Mouse (Mus musculus): Measurements from ENCODE around the gene Lman1l. TPM values are rescaled to one million over a fixed set of nuclear protein-coding genes. Genes with fewer than 3 reads are reported as not detected.

Lman1l gene
- polyA plus RNA-seq, 1 experiment from 2014 or later, result not detected

DNA sequence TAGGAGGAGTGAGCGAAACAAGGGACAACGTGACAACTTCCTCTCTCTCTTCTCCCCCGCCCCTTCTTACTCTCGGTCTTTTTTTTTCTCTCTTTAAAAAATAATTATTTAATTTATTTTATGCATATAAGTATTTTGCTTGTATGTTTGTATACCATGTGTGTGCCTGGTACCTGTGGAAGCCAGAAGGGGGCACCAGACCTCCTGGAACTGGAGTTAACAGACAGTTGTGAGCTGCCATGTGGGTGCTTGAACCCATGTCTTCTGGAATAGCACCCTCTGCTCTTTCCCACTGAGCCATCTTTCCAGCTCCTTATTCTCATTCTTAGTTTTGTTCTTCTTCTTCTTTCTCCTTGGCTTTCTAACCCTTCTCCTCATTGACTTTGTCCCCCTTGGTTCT, 38.4 kb upstream of the Lman1l start:
- Histone ChIP-seq H3K4me2 (replicated peaks; ENCODE audit: low read depth, low read length) (no peak overlapping the region), H3K4me3 (ENCODE audit: low read length) (no peak overlapping the region), H3K27me3 (ENCODE audit: insufficient read depth, low read length) (no peaks in the 10 kb centered on the region), H3K9me3 (ENCODE audit: low read length) (0 out of 2 replicates have a peak, but pooled peaks cover 4% of the 10 kb centered on the region), H3K9ac (replicated peaks; ENCODE audit: low read length) (no peak overlapping the region), H3K27ac (ENCODE audit: low read length) (no peak overlapping the region), H3K4me1 (ENCODE audit: insufficient read depth, low read length) (0 out of 2 replicates have a peak, but pooled peaks cover 3% of the 10 kb centered on the region), H3K36me3 (ENCODE audit: insufficient read depth, low read length) (no peaks in the 10 kb centered on the region)
- ATAC-seq (ENCODE audit: low FRiP score, low TSS enrichment), result no peak
- WGBS, result 87% methylated on average over 4 of the region's 4 CpGs

DNA sequence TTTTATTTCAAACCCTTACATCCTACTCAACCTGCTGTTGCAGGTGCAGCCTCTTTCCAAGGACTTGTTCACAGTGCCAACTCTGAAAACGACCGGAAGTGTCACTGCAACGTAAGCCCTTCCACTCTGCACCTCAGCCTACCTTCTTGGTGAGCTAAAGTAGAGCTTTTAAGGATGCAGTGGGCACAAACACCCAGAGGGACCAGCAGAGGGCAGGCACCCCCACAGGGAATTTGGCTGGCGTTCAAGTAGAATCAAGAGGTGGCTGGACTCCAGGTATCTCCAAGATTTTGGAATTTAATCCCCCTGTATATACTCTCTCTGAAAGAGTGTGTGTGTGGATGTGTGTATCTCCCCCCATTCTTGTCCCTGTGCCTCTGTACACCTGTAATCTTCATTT, 37.3 kb upstream of the Lman1l start:
- Histone ChIP-seq H3K36me3 (ENCODE audit: insufficient read depth, low read length) (no peaks in the 10 kb centered on the region), H3K9me3 (ENCODE audit: low read length) (no peaks in the 10 kb centered on the region), H3K27ac (ENCODE audit: low read length) (no peak overlapping the region), H3K9ac (replicated peaks; ENCODE audit: low read length) (no peak overlapping the region), H3K4me3 (ENCODE audit: low read length) (no peak overlapping the region), H3K27me3 (ENCODE audit: insufficient read depth, low read length) (no peaks in the 10 kb centered on the region), H3K4me1 (ENCODE audit: insufficient read depth, low read length) (0 out of 2 replicates have a peak, but pooled peaks cover 3% of the 10 kb centered on the region), H3K4me2 (replicated peaks; ENCODE audit: low read depth, low read length) (no peak overlapping the region)
- 57% methylated on average over 4 of the region's 4 CpGs for WGBS
- no peak for ATAC-seq (ENCODE audit: low FRiP score, low TSS enrichment)

DNA sequence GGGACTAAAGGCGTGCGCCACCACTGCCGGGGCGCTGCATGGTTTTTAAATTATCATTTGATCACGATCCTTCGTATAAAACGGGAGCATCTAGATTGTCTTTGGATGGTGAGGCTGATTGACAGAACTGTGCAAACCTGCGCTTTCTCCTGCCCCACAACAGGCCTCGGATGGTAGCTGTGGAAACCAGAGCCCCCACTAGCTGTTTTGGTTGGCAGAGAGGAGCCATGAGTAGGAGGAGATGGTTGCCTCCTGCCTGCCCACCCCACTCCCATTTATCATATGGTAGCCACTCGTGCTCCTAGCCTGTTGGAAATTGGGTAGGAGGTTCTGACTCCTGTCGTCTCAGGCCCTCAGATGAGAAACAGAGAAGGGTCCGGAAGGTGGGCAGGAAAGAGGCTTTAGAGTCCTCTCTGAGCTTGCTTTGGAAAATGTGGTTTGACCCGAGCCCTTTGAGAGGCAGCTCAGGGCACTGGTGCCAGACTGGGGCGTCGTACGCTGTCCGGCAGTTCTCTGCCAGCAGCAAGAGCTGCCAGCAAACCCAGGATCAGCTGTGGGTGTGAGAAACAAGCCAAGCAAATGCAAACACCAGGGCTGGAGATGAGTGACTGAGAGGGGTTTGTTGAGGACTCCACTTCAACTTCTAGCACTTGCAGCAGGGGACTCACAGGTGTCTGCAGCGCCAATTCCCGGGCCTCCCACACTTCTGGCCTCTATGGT, 36.2 kb upstream of the Lman1l start:
- no peak overlapping the region for H3K4me3 ChIP-seq (ENCODE audit: low read length)
- no peaks in the 10 kb centered on the region for H3K9me3 ChIP-seq (ENCODE audit: low read length)
- no peak for ATAC-seq (ENCODE audit: low FRiP score, low TSS enrichment)
- H3K36me3 ChIP-seq (ENCODE audit: insufficient read depth, low read length), result no peaks in the 10 kb centered on the region
- H3K9ac ChIP-seq (replicated peaks; ENCODE audit: low read length), result no peak overlapping the region
- no peak overlapping the region for H3K4me2 ChIP-seq (replicated peaks; ENCODE audit: low read depth, low read length)
- 0 out of 2 replicates have a peak, but pooled peaks cover 3% of the 10 kb centered on the region for H3K4me1 ChIP-seq (ENCODE audit: insufficient read depth, low read length)
- no peak overlapping the region for H3K27ac ChIP-seq (ENCODE audit: low read length)
- no peaks in the 10 kb centered on the region for H3K27me3 ChIP-seq (ENCODE audit: insufficient read depth, low read length)
- WGBS, result 77% methylated on average over 19 of the region's 19 CpGs

DNA sequence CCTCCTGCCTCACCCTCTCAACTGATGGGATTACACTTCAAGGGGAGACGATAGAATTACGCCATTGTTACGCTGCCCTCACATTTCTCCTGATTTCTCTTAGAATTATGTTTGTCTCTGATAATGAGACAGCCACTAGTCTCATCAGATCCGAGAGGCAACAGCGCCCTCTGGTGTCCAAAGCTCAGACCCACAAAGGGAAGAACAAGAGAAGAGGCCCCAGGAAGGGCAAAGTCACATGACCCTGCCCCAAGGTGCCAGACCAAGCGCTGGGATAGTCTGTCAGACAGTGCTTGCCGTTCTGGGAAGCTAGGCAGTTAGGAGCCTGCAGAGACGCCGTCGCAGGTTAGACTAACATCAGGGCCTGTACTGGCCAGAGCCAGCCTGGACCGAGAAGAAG, 35.2 kb upstream of the Lman1l start:
- H3K36me3 ChIP-seq (ENCODE audit: insufficient read depth, low read length), result no peaks in the 10 kb centered on the region
- H3K4me2 ChIP-seq (replicated peaks; ENCODE audit: low read depth, low read length), result peak overlapping the region; percentile 41
- H3K27me3 ChIP-seq (ENCODE audit: insufficient read depth, low read length), result no peaks in the 10 kb centered on the region
- 2% methylated on average over 11 of the region's 11 CpGs for WGBS
- peak overlapping the region; percentile 40; the same call in 1 of the 2 replicates for H3K9ac ChIP-seq (replicated peaks; ENCODE audit: low read length)
- peak overlapping the region; percentile 11; the same call in 1 of the 2 replicates for H3K4me3 ChIP-seq (ENCODE audit: low read length)
- no peak overlapping the region for H3K27ac ChIP-seq (ENCODE audit: low read length)
- H3K4me1 ChIP-seq (ENCODE audit: insufficient read depth, low read length), result 0 out of 2 replicates have a peak, but pooled peaks cover 8% of the 10 kb centered on the region
- peak; percentile 80 for ATAC-seq (ENCODE audit: low FRiP score, low TSS enrichment)
- H3K9me3 ChIP-seq (ENCODE audit: low read length), result no peaks in the 10 kb centered on the region

DNA sequence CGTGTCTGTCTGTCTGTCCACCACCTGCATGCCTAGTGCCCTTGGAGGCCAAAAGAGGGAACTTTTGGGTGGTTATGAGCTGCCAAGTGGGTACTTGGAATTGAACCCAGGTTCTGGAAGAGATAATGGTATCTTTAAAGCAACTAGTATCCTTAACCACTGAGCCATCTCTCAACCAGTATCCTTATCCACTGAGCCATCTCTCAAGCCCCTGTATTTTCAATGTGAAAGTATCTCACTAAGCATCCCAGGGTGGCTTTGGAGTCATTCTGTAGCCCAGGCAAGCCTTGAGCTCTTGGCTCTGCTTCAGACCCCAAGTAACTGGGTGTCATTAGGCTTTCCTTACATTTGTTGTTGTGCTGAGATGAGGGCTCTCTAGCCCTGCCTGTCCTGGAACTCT, 34.4 kb upstream of the Lman1l start:
- 76% methylated on average over 1 of the region's 1 CpGs for WGBS
- H3K4me2 ChIP-seq (replicated peaks; ENCODE audit: low read depth, low read length), result no peak overlapping the region

DNA sequence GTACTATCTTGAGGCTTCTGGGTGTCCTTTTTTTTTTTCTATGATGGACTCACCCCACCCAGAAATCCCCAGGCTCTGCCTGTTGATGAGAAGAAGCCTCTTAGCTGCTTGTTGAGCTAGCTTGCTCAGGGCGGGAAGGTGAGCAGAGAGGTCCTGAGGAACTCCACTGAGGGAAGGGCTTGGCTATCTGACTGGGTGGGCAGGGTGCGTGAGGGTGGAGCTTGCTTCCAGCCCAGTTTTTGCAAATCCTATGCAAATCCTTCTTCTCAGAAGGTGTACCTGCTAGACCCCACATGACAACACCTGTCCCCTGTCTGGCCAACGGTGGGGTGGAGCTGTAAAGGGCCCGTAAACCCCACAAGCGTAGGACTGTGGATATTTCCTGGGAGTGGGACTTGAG, 32.7 kb upstream of the Lman1l start, which contains the start of gene Csk:
Csk (minus strand) TSS at position 349 of the 400 bp plus-strand sequence.
- no peak within 1 kb of the TSS for H3K27ac ChIP-seq (ENCODE audit: low read length)
- no peak within 1 kb of the TSS for H3K4me2 ChIP-seq (replicated peaks; ENCODE audit: low read depth, low read length)
- no peak within 1 kb of the TSS for H3K9ac ChIP-seq (replicated peaks; ENCODE audit: low read length)
- 0 out of 2 replicates have a peak, but pooled peaks cover 8% of the 10 kb centered on the region for H3K4me1 ChIP-seq (ENCODE audit: insufficient read depth, low read length)
- H3K27me3 ChIP-seq (ENCODE audit: insufficient read depth, low read length), result no peaks in the 10 kb centered on the region
- no peaks in the 10 kb centered on the region for H3K9me3 ChIP-seq (ENCODE audit: low read length)
- no peaks in the 10 kb centered on the region for H3K36me3 ChIP-seq (ENCODE audit: insufficient read depth, low read length)
- ATAC-seq (ENCODE audit: low FRiP score, low TSS enrichment), result no peak
- WGBS, result 68% methylated on average over 5 of the region's 5 CpGs
- H3K4me3 ChIP-seq (ENCODE audit: low read length), result no peak within 1 kb of the TSS

More for the DNA sequence above, 34.4 kb upstream of the Lman1l start:
- no peak for ATAC-seq (ENCODE audit: low FRiP score, low TSS enrichment)
- Histone ChIP-seq H3K36me3 (ENCODE audit: insufficient read depth, low read length) (no peaks in the 10 kb centered on the region), H3K27me3 (ENCODE audit: insufficient read depth, low read length) (no peaks in the 10 kb centered on the region), H3K9ac (replicated peaks; ENCODE audit: low read length) (no peak overlapping the region), H3K4me1 (ENCODE audit: insufficient read depth, low read length) (0 out of 2 replicates have a peak, but pooled peaks cover 8% of the 10 kb centered on the region), H3K27ac (ENCODE audit: low read length) (no peak overlapping the region), H3K9me3 (ENCODE audit: low read length) (no peaks in the 10 kb centered on the region), H3K4me3 (ENCODE audit: low read length) (no peak overlapping the region)

DNA sequence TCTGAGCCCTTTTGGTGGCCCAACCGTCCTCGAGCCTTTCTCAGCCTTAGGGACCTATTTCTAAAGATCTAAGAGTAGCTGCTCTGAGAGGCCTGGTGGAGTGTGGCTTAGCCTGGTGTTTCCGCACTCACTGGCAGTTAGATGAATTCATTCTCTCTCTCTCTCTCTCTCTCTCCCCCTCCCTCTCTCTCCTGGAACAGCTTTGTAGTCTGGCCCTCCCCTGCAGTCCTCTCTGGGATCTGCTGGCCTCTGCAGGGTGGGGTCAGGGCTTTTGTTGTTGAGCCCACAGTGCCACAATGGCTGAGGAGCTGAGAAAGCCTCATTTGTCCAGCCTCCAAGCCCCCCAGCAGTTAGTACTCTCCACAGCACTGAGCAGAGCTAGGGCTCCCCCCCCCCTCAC, 32.3 kb upstream of the Lman1l start:
- no peak overlapping the region for H3K4me3 ChIP-seq (ENCODE audit: low read length)
- H3K27ac ChIP-seq (ENCODE audit: low read length), result no peak overlapping the region
- WGBS, result 69% methylated on average over 3 of the region's 3 CpGs
- ATAC-seq (ENCODE audit: low FRiP score, low TSS enrichment), result no peak
- H3K9me3 ChIP-seq (ENCODE audit: low read length), result no peaks in the 10 kb centered on the region
- no peaks in the 10 kb centered on the region for H3K27me3 ChIP-seq (ENCODE audit: insufficient read depth, low read length)
- no peak overlapping the region for H3K4me2 ChIP-seq (replicated peaks; ENCODE audit: low read depth, low read length)
- no peak overlapping the region for H3K9ac ChIP-seq (replicated peaks; ENCODE audit: low read length)
- 0 out of 2 replicates have a peak, but pooled peaks cover 8% of the 10 kb centered on the region for H3K4me1 ChIP-seq (ENCODE audit: insufficient read depth, low read length)
- no peaks in the 10 kb centered on the region for H3K36me3 ChIP-seq (ENCODE audit: insufficient read depth, low read length)

DNA sequence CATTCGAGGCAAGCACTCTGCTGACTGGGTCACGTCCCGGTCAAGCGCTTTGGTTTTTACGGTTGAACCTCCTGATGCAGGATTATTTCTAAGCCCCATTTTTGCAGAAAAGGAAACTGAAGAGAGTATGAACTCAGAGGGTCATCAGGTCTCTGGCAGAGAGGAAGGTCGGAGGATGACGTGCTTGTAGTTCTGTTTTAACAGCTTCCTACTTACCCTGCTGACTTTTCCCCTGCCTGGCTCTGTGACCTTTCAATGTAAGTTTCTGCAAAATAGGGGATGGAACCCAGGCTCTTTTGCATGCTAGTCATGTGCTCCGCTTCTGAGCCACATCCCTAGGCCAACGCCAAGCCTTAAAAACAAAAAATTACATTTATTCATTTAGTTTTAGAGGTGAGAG, 31.8 kb upstream of the Lman1l start:
- H3K9ac ChIP-seq (replicated peaks; ENCODE audit: low read length), result no peak overlapping the region
- H3K27ac ChIP-seq (ENCODE audit: low read length), result no peak overlapping the region
- no peak for ATAC-seq (ENCODE audit: low FRiP score, low TSS enrichment)

DNA sequence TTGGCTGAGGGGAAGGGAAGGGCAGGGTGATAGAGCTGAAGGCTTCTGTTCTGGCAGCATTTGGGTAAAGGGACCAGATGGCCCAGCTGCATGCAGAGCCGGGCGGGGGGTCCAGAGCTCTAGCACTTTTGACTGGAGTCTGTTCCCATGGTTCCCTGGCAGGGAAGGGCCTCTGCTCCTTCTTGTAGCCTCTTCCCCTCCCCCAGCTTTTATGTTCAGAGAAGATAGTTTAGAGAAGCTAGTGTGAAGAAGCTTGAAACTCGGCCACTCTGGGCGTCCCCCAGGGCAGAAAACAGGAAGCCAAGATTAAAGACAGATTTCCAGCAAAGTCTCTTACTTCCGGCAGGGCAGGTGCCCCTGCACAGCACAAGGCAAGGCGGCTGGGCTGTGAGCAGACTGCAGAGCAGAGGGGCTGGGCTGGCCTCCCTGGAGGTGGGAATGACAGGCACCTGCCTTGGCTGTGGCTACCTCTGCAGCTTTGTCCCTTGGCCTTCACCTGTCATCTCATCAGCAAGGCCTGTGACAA, 30.3 kb upstream of the Lman1l start:
- Histone ChIP-seq H3K9ac (replicated peaks; ENCODE audit: low read length) (no peak overlapping the region), H3K4me3 (ENCODE audit: low read length) (no peak overlapping the region), H3K4me1 (ENCODE audit: insufficient read depth, low read length) (peaks cover 6% of the 10 kb centered on the region; the same call in 1 of the 2 replicates), H3K27ac (ENCODE audit: low read length) (no peak overlapping the region), H3K27me3 (ENCODE audit: insufficient read depth, low read length) (no peaks in the 10 kb centered on the region), H3K4me2 (replicated peaks; ENCODE audit: low read depth, low read length) (no peak overlapping the region), H3K36me3 (ENCODE audit: insufficient read depth, low read length) (no peaks in the 10 kb centered on the region), H3K9me3 (ENCODE audit: low read length) (no peaks in the 10 kb centered on the region)
- 36% methylated on average over 6 of the region's 6 CpGs for WGBS
- no peak for ATAC-seq (ENCODE audit: low FRiP score, low TSS enrichment)

More for the DNA sequence above, 31.8 kb upstream of the Lman1l start:
- Histone ChIP-seq H3K9me3 (ENCODE audit: low read length) (no peaks in the 10 kb centered on the region), H3K4me3 (ENCODE audit: low read length) (no peak overlapping the region), H3K36me3 (ENCODE audit: insufficient read depth, low read length) (no peaks in the 10 kb centered on the region), H3K4me1 (ENCODE audit: insufficient read depth, low read length) (0 out of 2 replicates have a peak, but pooled peaks cover 8% of the 10 kb centered on the region), H3K27me3 (ENCODE audit: insufficient read depth, low read length) (no peaks in the 10 kb centered on the region), H3K4me2 (replicated peaks; ENCODE audit: low read depth, low read length) (no peak overlapping the region)
- 74% methylated on average over 9 of the region's 9 CpGs for WGBS

Data from kidney, embryonic 16.5 days (tissue).